Mouse (Mus musculus): Measurements from ENCODE around the gene Entpd5. TPM values are rescaled to one million over a fixed set of nuclear protein-coding genes. Genes with fewer than 3 reads are reported as not detected.

Entpd5 gene
- polyA plus RNA-seq, 1 experiment from 2014 or later, result 8.9 TPM

DNA sequence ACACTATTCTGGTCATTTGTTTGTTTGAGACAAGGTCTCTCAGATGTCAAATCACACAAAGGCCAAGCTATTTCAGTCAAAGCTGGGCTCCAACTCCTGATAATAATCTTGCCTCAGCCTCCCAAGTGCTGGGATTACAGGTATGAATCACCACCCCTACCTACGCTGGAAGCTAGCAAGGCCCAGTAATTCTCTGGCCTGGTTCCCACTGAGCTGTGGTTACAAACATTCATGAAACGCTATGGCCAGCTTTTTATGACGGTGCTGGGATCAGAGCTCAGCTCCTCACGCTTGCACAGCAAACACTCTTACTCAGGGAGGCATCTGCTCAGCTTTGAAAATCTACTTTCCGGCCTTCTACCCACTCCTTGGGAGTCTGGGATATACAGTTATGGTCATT, 15.0 kb downstream of the Entpd5 start:
- 89% methylated on average over 5 of the region's 5 CpGs for WGBS
- Histone ChIP-seq H3K9me3 (replicated peaks) (no peaks in the 10 kb centered on the region), H3K36me3 (no peaks in the 10 kb centered on the region), H3K4me1 (no peaks in the 10 kb centered on the region), H3K4me3 (no peak overlapping the region), H3K27me3 (ENCODE audit: low read depth, poor library complexity, severe bottlenecking) (no peaks in the 10 kb centered on the region), H3K27ac (no peak overlapping the region)
- no peak for DNase-seq (ENCODE audit: low spot score)

DNA sequence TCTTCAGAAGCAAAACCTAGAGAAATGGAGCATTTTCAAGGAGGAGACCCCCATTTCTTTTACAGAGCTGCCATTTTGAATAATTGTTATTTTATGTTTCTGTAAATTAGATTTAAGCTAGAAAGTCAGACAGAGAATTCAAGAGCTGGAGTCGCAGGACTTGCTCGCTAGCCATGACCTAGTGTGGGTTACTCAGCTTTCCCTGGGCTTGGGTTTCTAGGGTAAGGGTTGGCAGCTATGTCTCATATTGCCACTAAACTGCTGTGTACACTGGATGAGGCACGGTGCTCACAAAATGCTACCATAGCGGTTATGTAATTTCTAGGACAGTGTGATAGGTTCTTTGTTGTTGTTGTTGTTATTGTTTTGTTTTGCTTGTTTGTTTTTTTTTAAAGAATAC, 16.1 kb downstream of the Entpd5 start:
- Histone ChIP-seq H3K9me3 (replicated peaks) (no peaks in the 10 kb centered on the region), H3K4me1 (no peaks in the 10 kb centered on the region), H3K36me3 (no peaks in the 10 kb centered on the region), H3K4me3 (no peak overlapping the region), H3K27me3 (ENCODE audit: low read depth, poor library complexity, severe bottlenecking) (no peaks in the 10 kb centered on the region), H3K27ac (no peak overlapping the region)
- no peak for DNase-seq (ENCODE audit: low spot score)
- 98% methylated on average over 4 of the region's 4 CpGs for WGBS

DNA sequence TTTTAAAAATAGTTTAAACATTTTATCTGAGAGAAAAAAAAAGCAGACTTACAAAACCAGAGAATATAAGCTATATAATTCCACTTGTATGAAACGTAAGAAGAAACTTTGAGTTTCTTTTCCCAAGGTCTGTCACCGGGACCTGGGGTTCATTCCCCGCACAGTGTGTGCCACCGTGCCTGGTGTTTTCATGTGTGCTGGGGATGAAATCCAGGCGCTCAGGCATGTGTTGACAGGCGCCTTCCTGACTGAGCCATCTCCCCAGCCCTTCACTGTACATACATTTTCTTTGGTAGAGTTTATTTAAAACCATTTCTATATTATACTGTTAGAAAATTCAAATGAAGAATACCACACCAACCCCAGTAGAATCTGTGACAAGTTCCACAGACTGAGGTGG, 18.5 kb downstream of the Entpd5 start:
- WGBS, result 77% methylated on average over 6 of the region's 6 CpGs
- Histone ChIP-seq H3K27ac (no peak overlapping the region), H3K36me3 (no peaks in the 10 kb centered on the region), H3K27me3 (ENCODE audit: low read depth, poor library complexity, severe bottlenecking) (no peaks in the 10 kb centered on the region), H3K4me1 (no peaks in the 10 kb centered on the region), H3K9me3 (replicated peaks) (no peaks in the 10 kb centered on the region), H3K4me3 (no peak overlapping the region)
- DNase-seq (ENCODE audit: low spot score), result peak; percentile 41

DNA sequence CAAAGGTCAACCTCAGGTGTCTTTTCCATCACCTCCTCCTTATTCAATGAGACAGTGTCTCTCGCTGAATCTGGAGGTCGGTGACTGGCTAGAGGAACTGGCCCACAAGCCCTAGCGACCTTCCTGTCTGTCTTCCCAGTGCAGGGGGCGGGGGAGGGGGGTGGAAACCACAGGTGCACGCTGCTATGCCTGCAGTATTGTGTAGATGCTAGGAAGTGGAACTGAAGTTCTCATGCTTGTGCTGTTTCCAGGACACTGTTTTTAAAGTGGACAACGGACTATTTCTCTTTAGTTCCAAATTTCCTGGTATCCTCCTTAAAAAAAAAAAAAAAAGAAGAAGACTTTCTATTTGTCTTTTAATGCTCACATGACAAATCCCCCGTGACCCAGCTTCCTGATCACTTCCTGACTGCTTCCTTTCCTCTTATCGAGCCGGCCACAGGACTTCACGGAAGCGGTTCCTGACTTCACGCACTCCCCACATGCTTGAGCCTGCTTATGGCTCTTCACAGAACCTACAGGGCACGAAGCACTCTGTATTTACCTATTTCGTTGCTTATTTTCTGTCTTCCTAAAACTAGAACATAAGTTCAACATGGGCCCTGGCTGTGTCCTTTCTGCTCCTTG, 19.9 kb downstream of the Entpd5 start:
- Histone ChIP-seq H3K9me3 (replicated peaks) (no peaks in the 10 kb centered on the region), H3K27me3 (ENCODE audit: low read depth, poor library complexity, severe bottlenecking) (no peaks in the 10 kb centered on the region), H3K4me3 (no peak overlapping the region), H3K4me1 (no peaks in the 10 kb centered on the region), H3K27ac (no peak overlapping the region), H3K36me3 (no peaks in the 10 kb centered on the region)
- WGBS, result 74% methylated on average over 14 of the region's 14 CpGs
- DNase-seq (ENCODE audit: low spot score), result no peak

DNA sequence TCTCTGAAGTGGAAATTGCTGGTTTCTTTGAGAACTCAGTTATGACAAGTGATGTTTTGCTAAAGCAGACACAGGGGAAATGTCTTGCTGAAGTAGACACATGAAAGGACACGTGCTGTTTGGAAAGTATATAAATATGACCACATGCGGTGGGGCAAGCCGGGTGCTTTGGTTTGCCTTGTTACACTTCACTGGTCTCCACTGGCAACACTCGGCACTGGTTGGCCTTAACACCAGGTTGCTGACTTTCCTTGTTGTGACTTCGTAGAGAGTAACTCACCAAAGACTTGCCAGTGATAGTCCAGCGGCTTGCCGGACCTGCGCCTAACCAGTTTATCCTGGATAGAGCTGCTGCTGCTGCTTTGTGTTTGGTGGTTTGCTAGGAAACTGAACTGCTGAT, 20.7 kb downstream of the Entpd5 start:
- no peak for DNase-seq (ENCODE audit: low spot score)
- H3K4me3 ChIP-seq, result no peak overlapping the region
- no peaks in the 10 kb centered on the region for H3K9me3 ChIP-seq (replicated peaks)
- no peaks in the 10 kb centered on the region for H3K4me1 ChIP-seq
- H3K27me3 ChIP-seq (ENCODE audit: low read depth, poor library complexity, severe bottlenecking), result no peaks in the 10 kb centered on the region
- H3K27ac ChIP-seq, result no peak overlapping the region
- 94% methylated on average over 8 of the region's 8 CpGs for WGBS
- no peaks in the 10 kb centered on the region for H3K36me3 ChIP-seq

DNA sequence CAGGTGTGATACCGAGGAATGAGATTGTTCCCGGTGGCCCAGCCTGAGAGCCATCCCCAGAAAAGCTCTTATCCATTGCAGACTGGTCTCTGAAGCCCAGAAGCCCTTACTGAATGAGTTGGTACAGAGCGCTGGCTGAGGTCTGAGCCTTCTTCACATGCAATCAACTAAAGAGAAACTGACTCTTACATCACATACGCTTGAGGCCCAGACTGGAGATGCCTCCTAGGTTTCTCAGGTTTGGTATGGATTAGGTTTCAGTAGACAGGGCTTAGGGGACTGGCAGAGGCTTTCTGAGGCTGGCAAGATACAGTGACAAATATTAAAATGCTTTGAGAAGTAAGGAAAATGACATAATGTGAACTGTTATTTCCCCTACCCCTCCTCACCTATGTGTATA, 23.4 kb downstream of the Entpd5 start:
- H3K4me3 ChIP-seq, result no peak overlapping the region
- H3K27ac ChIP-seq, result no peak overlapping the region
- WGBS, result 95% methylated on average over 4 of the region's 4 CpGs
- no peaks in the 10 kb centered on the region for H3K4me1 ChIP-seq
- no peak for DNase-seq (ENCODE audit: low spot score)
- no peaks in the 10 kb centered on the region for H3K27me3 ChIP-seq (ENCODE audit: low read depth, poor library complexity, severe bottlenecking)
- no peaks in the 10 kb centered on the region for H3K36me3 ChIP-seq
- H3K9me3 ChIP-seq (replicated peaks), result no peaks in the 10 kb centered on the region

DNA sequence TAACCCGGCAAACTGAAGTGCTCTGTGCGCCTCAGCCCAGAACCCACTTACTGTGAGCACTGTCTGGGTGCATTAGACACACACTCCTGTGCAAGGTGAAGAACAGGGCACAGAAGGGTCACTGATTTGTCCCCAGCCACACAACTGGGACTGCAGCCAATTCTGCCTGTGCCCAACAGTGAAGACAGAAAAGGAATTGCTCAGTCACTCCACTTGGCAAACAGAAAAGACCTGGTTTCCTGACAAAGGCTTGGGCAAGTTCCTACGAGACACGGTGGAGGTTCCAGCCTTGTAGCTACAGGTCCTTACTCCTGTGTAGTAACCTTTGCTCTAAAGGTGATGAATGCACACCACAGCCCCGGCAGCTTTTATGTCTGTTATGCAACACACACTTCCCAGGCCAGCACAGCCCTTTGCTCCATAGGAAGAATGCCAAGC, 24.2 kb downstream of the Entpd5 start:
- Histone ChIP-seq H3K4me1 (no peaks in the 10 kb centered on the region), H3K9me3 (replicated peaks) (no peaks in the 10 kb centered on the region), H3K27ac (no peak overlapping the region), H3K27me3 (ENCODE audit: low read depth, poor library complexity, severe bottlenecking) (no peaks in the 10 kb centered on the region), H3K4me3 (no peak overlapping the region), H3K36me3 (no peaks in the 10 kb centered on the region)
- no peak for DNase-seq (ENCODE audit: low spot score)
- WGBS, result 86% methylated on average over 5 of the region's 5 CpGs

DNA sequence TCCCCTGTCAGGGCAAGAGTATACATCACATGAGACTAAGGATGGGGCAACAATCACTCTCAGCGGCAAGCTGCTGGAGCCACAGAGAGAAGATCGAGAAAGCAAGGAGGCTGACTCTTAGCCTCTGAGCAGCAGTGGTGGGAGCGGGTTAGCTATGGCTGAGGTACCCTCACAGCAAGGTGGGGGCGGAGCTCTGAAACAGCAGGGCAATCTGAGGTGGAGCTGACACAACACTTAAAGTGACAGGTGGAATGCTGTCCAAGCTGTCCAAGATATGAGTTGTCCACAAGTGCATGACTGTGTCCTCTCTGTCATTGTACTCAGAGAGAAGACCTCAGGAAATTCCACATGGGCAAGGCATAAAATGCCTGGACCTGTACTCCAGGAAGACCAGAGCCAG, 26.5 kb downstream of the Entpd5 start:
- DNase-seq (ENCODE audit: low spot score), result no peak
- no peaks in the 10 kb centered on the region for H3K4me1 ChIP-seq
- H3K36me3 ChIP-seq, result no peaks in the 10 kb centered on the region
- no peaks in the 10 kb centered on the region for H3K9me3 ChIP-seq (replicated peaks)
- H3K4me3 ChIP-seq, result no peak overlapping the region
- WGBS, result 85% methylated on average over 4 of the region's 4 CpGs
- no peak overlapping the region for H3K27ac ChIP-seq
- H3K27me3 ChIP-seq (ENCODE audit: low read depth, poor library complexity, severe bottlenecking), result no peaks in the 10 kb centered on the region

DNA sequence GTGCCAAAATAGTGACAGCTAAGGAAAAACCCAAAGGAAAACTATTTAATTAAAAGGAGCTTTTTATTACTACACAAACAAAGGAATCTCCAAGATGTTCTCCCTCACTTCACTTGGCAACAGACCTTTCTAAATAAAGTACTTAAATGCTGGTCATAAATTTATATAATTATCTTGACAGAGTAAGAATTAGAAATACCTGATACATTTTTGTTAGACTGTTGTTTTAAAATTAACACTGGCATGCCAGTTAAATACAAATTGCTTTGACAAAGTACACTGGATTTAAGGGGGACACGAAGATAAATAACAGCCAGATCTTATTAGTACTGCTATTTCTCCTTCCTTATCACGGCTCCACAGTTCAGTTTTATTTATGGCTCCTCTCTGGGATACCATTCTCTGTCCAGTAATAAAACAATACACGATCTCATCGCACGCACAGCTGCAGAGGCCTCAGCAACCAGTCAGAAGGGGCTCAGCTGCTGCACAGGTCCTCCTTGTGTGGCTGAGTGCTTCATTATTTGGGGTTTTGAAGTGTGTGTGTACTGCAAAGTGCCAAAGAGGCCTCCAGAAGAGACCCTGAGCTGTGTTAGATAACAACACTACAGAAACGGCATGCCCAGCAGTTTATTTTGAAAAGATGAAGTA, 34.9 kb downstream of the Entpd5 start:
- no peak overlapping the region for H3K27ac ChIP-seq
- H3K4me3 ChIP-seq, result no peak overlapping the region
- H3K4me1 ChIP-seq, result no peaks in the 10 kb centered on the region
- WGBS, result 92% methylated on average over 6 of the region's 6 CpGs
- no peaks in the 10 kb centered on the region for H3K27me3 ChIP-seq (ENCODE audit: low read depth, poor library complexity, severe bottlenecking)
- no peak for DNase-seq (ENCODE audit: low spot score)
- H3K36me3 ChIP-seq, result peaks cover 62% of the 10 kb centered on the region
- H3K9me3 ChIP-seq (replicated peaks), result no peaks in the 10 kb centered on the region

DNA sequence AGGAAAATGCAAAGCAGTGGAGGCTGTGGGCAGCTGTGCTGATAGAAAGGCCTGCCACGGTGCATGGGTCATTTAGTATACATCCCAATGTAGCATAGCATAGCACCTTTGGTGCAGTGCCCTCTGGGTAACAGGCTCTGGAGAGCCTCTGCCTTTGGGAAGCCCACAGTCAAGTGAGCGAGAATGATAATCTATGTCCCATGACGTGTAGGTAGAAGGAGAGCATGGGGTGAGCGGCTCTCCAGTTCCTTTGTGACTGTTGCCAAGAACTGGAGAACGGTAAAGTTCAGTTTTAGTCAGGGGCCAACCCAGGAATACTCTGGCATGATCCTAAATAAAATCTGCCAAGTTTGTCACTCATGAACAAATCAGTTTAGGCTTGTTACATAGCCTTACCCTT, 37.2 kb downstream of the Entpd5 start:
- Histone ChIP-seq H3K27ac (no peak overlapping the region), H3K4me3 (no peak overlapping the region), H3K27me3 (ENCODE audit: low read depth, poor library complexity, severe bottlenecking) (no peaks in the 10 kb centered on the region), H3K36me3 (peaks cover 83% of the 10 kb centered on the region), H3K9me3 (replicated peaks) (no peaks in the 10 kb centered on the region), H3K4me1 (no peaks in the 10 kb centered on the region)
- no peak for DNase-seq (ENCODE audit: low spot score)
- 94% methylated on average over 5 of the region's 5 CpGs for WGBS

DNA sequence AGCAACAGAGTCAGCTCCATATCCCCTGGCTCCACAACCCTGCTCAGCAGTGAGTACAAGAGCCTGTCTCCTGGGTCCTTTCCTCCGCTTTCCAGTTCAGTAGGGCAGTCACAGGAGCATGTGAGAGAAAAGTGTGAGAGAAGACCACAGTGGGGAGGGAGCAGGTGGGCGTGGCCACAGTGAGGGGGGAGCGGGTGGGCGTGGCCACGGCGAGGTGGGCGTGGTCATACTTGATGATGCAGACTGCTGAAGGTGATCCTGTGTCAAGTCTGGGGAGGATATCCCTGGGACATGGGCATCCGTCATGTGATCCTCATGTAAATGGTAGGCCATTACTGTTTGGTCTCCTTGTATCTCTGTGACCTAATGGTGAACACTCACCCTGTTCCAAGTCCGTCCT, 41.9 kb downstream of the Entpd5 start:
- DNase-seq (ENCODE audit: low spot score), result no peak
- Histone ChIP-seq H3K4me1 (peaks cover 12% of the 10 kb centered on the region), H3K9me3 (replicated peaks) (no peaks in the 10 kb centered on the region), H3K36me3 (peaks cover 51% of the 10 kb centered on the region), H3K27me3 (ENCODE audit: low read depth, poor library complexity, severe bottlenecking) (no peaks in the 10 kb centered on the region), H3K4me3 (no peak overlapping the region), H3K27ac (no peak overlapping the region)
- 60% methylated on average over 9 of the region's 9 CpGs for WGBS

DNA sequence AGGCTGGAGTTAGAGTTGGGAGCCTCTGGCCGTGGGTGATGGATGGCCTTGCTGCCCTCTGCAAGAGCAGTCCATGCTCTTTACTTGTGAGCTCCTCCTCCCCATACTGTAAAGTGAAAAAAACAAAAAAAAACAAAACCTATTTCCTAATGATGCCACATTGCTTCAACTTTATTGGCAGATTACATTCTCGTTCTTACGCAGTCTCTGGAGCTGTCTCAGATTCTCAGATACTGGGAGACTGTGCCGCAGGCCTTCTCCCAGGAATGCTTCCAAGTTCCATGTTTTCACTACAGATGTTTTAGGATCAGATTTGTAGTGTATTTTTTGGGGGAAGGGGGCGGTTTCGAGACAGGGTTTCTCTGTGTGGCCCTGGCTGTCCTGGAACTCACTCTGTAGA, 43.7 kb downstream of the Entpd5 start:
- Histone ChIP-seq H3K36me3 (peaks cover 33% of the 10 kb centered on the region), H3K27ac (no peak overlapping the region), H3K9me3 (replicated peaks) (no peaks in the 10 kb centered on the region), H3K27me3 (ENCODE audit: low read depth, poor library complexity, severe bottlenecking) (no peaks in the 10 kb centered on the region), H3K4me3 (no peak overlapping the region), H3K4me1 (peaks cover 16% of the 10 kb centered on the region)
- DNase-seq (ENCODE audit: low spot score), result no peak
- WGBS, result 95% methylated on average over 6 of the region's 6 CpGs

DNA sequence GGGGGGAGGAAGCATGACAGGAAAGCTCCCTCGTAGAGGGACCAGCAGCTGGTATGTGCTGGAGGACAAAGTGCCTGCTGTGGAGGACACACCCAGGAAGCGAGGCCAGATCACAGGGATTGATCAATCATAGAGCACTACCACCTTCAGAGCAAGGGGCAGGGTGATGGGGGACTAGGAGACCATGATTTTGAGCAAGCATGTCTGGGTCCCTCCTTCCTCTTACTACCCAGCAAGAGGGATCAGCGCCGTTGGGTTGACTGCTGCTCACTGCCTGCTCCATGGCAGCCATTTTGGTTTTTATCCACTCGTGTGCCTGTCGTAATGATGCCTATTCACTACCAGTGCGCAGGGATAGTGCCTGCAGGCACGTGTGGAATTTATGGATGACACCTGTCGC, 44.5 kb downstream of the Entpd5 start:
- Histone ChIP-seq H3K36me3 (peaks cover 24% of the 10 kb centered on the region), H3K4me3 (no peak overlapping the region), H3K9me3 (replicated peaks) (no peaks in the 10 kb centered on the region), H3K4me1 (peaks cover 16% of the 10 kb centered on the region), H3K27me3 (ENCODE audit: low read depth, poor library complexity, severe bottlenecking) (no peaks in the 10 kb centered on the region), H3K27ac (no peak overlapping the region)
- DNase-seq (ENCODE audit: low spot score), result no peak
- 84% methylated on average over 9 of the region's 9 CpGs for WGBS

DNA sequence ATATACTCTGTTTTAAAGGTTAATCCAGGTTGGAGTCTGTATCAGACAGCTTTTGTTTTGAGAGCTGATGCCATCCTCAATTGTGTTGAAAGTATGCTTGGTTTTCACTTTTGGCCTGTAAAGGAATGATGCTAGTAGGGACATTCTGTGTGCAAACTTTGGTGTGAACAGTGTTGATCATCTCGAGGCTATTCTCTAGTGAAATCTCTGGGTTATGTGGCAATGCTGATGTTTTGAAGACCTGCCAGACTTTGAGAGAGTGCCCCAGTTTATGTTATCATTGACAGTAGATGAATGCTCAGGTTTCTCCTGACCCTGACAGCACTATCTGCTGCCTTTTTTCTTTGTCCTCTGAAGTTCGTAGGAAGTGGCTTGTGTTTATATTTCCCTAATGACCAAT, 46.0 kb downstream of the Entpd5 start:
- 53% methylated on average over 2 of the region's 2 CpGs for WGBS
- H3K9me3 ChIP-seq (replicated peaks), result no peaks in the 10 kb centered on the region
- H3K4me1 ChIP-seq, result peaks cover 16% of the 10 kb centered on the region
- peak overlapping the region; percentile 84 for H3K4me3 ChIP-seq
- H3K36me3 ChIP-seq, result peaks cover 10% of the 10 kb centered on the region
- no peak for DNase-seq (ENCODE audit: low spot score)
- H3K27ac ChIP-seq, result no peak overlapping the region
- H3K27me3 ChIP-seq (ENCODE audit: low read depth, poor library complexity, severe bottlenecking), result no peaks in the 10 kb centered on the region

Data from limb, embryonic 10.5 days (tissue).